Mouse (Mus musculus) cerebellum, adult 11-12 months (tissue): Measurements from ENCODE around the gene Siglech.
"Not testable (repeated sequence)": the region's sequence is repeated elsewhere in the genome, so short reads cannot be mapped to it uniquely, and the experiment has no call there.

Source experiments
- DNase-seq: peaks from one replicate; pipeline ENCODE4 v3.0.0; 2022

Gene Siglech

DNA sequence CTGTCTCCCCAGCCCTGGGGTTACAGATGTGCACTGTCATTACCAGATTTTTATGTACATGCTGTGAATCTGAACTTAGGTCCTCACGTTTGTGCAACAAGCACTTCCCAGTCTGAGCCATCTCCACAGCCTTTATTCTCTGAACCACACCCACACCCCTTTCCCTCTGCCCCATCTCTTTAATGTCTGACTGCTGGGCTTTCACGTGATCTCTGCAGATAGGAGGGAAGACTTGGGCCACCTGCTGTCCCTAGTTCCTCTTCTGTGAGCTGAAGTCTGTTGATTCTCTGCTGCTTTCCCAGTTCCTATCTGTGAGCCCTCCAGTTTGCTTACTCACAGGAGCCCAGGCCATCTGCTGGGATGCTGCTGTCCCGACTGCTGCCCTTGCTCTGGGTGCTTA, at the start of gene Siglech:
Gene Siglech, plus strand, starts transcription at position 253 of the 400 bp plus-strand sequence.
- no peak for DNase-seq

DNA sequence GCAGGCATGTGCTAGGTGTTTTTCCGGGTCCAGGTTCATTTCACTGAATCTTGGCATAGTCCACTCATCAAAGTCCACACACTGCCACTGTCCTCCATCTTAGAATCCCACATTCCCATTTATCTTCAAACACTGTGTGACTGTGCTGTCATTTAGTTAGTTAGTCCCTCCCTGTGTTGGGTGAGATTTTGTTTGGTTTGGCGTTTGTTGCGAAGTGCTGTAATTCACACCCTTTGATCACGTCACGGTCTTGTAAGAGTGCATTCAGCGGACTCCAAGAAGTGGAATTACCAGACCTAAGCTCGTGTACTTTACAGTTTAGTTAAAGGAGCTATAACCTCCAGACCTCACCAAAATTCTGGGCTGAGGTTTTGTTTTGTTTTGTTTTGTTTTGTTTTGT, 45.3 kb upstream of the Siglech start:
- DNase-seq: no peak

DNA sequence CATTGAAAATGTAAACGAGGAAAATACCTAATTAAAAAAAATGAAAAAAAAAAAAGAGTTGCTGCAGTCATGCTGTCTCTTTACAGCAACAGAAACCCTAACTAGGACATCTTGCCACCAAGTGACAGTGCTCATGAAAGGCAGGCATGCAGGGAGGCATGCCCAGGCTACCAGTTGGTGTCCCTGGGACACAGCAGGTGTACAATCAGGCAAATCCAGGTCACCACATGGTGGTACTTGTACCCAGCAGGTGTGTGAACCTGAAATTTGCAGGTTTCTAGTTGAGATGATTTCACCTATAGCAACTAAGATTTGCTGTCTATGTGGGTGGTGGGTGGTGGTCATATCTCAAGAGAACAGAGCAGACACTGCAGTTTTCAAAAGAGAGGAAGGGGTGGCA, 39.1 kb upstream of the Siglech start:
- DNase-seq: peak; percentile 84

DNA sequence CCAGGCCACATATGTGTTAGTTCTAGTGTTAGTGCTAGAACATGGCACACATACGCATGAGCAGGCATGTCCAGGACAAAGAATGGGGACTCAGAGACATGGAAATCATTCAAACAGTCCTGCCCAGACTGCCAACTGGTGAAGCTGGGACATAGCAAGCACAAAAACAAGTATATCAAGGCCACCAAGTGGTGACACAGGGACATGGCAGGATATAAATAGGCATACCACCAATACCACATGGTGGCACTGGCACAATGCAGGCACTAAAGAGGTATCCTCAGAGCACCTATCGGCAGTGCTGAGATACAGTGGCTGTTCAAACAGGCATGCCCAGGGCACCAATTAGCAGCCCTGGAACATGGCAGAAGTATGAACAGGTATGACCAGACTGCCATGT, 33.5 kb upstream of the Siglech start:
- DNase-seq: peak; percentile 24

DNA sequence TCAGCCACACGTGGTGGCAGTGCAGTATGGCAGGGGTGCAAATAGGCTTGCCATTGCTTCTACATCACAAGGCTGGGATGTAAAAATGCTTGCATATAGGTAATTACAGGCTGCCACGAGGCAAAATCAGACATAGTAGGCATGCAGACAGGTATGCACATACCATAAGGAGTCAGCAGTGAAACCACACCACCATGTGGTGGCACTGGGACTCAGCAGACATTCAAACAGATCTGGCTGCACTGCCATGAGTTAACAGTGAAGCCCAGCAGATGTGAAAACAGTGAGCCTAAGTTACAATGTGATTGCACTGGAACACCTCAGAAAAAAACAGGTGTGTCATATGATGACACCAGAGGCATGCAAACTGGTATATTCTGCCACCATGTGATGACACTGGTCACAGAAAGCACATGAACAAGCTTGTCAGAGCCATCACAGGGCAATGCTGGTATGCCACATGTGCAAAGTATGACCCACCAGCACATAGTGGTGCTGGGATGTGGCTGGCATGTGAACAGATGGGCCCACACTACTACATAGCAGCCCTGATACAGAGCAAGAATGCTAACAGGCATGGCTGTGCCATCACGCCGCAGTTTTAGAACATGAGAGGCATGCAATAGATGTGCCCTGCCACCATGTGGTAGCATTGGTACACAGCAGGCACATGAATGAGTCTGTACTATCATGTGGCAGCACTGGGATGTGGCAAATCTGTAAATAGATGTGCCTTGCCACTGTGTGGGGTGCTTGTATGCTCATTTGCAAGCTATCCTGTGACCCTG, 30.7 kb upstream of the Siglech start:
- DNase-seq: peak; percentile 61

DNA sequence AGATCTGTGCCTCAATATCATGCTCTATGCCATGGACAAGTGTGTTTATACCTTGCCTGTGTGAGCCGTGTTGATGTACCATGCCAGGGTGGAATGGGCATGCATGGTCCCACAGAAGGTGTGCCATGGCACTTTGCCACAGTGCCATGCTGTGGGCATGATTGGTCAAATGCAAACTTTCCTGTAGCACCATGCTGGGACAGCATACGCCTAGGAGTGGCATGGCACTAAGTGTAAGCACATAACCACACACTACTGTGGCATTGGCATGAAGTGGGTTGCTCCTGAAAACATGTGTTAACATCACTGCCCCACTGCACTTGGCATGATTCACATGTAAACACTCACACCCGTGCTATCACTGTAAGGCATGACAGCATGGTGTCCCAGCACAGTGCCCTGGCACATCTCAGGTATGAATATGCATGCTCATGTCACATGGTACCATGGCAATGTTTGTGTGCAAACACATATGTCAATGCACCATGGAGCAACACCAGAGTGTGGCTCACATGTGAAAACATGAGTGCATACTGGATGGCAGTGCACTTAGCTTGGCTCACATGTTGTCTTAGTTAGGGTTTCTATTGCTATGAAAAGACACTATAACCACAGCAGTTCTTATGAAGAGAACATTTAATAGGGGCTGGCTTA, 24.2 kb upstream of the Siglech start:
- peak; percentile 42 for DNase-seq

DNA sequence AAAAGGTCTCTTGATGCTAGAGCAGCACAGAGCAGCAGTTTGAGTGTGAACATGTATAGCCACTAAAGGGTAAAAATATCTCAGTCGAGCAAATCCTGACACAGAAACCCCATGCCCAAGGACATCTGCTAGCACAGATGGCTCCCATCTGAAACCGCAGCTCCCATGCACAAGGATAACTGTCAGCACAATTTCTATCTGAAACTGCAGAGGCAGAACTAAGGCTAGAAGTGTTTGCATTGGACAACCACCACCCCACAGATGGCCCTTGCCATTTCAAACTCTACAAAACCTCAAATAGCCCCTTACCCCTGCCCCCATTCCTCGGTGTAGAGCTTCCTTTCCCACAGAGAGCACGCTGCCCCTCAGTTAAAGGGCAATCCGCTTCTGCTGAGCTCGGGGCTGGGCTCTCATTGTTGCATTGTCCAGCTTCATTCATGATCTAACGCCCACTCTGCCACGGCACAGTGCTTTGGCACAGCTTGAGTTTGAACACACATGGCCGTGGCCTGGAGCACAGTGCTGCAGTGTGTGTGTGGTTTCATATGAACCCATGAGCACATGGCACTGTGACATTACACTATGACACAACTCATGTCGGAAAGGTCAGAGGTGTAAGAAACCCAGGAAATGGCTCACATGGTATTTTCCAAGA, 23.3 kb upstream of the Siglech start:
- peak; percentile 86 for DNase-seq

DNA sequence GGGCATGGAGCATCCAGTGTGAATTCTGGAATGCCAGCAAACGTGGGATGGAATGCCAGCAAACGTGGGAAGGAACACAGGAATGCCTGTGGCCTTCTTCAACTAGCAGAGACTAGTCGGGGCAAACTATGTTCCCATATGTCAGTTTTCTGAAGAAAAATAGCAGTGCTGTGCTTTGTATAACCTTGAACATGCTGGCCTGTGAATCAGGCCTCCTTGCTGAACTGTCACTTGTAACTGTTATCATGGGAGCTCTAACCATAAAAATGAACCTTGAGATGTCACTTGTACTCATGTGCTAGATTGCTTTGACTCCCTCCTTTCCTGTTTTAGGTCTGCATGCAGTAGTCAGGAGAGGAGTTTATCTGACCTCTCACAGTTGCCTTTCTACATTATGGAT, 17.1 kb upstream of the Siglech start:
- no peak for DNase-seq

DNA sequence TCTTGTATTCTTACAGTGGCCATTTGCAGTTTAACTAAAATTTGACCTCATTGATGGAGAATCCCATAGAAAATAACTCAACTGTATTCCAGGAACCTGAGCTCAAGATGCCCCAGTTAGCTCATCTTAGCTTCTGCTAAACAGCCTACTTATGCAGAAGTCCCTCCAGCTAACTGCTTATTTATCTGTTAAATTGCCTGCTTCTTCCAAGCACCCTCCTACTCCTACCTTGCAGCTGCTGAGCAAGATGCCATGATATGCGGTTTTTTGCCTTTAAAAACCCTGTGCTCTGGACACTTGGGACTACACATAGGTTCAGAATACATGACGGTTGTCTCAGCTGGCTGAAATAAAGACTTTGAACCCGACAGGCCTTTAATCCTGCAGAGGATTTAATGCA, 8.6 kb upstream of the Siglech start:
- no peak for DNase-seq

DNA sequence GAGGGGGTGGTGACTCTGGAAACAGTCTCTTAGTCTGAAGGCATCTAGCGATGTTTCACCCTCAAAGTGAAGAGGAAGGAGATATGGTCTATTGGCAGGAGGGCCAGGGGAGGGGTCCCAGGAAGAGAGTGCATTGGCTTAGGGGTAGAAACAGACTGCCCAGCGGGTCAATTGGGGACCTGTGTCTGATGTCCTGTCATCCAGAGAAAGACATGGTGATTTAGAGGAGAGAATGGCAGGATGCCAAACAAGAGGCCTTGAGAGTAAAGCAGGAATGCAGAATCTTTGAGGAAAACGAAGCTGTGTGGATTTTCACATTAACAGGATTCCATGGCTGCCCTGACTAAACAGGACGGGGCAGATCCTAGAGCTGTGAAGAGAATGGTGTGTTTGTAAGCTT, 12.0 kb downstream of the Siglech start:
- no peak for DNase-seq

DNA sequence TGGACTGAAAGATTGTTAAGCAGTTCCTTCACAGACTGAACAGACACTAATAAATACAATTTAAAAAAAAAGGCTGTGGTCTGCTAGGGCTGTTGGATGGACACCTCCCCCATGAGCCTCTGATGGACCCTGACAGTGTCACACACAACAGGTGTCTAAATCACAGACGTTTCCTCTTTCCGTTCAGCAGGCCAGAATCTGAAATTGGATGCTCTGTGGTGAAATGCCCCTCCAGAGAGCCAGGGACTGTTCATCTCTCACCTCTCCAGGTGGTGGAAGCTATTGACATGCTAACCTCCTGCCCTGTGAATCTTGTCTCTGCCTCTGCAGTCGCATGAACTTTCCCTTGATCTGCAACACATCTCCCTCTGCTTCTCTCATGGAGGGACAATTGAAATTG, 14.5 kb downstream of the Siglech start:
- no peak for DNase-seq

DNA sequence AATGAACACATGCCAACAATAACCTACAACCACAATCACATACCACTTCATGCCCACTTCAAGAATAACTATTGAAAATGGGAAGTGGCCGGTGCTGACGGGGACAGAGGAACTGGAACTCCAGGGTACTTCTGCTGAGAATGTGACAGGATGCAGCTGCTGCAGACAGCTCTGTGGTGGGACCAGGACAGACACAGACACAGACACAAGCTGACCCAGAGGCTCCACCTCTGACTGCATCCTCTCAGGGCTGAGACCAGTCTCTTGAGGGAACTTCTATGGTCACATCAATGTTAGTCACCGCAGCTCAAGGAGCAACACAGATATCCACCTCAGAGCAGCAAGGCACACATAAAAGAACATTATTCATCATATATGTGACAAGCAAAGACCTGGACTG, 16.6 kb downstream of the Siglech start:
- no peak for DNase-seq

DNA sequence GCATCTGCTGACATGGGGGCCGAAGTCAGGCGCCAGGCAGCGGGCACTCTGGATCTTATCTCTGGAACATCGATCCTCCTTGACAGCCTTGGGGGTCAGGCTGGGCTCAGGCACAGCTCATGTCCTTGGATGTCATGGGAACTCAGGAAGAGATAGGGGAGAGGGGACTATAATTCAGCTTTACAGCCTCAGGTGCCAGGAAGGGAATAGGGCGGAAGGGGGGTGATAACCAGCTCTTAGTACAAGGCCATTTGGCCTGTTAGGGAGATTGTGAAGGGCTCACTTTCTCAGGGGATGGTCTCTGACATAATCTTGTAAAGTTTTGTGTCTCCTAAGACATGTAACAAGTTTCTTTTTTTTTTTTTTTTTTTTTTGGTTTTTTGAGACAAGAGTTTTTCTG, 22.6 kb downstream of the Siglech start:
- DNase-seq: not testable (repeated sequence)

DNA sequence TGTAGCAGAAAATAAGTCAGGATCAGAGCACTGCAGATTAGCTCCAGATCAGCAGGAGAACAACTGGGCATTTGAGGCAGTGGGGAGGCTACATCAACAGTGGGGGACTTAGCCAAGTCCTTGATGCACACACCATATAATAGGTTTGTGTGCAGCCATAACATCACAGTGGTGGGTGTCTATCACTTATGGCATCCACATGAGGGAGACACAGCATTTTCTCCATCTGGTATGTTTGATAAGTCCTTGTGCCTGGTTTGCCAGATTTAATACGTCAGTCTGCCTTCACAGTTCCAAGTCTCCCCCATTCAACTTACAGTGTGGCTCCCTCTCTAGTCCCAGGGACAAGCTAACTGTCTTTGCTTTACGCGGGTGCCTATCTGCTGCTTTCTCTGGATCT, 24.3 kb downstream of the Siglech start:
- no peak for DNase-seq

DNA sequence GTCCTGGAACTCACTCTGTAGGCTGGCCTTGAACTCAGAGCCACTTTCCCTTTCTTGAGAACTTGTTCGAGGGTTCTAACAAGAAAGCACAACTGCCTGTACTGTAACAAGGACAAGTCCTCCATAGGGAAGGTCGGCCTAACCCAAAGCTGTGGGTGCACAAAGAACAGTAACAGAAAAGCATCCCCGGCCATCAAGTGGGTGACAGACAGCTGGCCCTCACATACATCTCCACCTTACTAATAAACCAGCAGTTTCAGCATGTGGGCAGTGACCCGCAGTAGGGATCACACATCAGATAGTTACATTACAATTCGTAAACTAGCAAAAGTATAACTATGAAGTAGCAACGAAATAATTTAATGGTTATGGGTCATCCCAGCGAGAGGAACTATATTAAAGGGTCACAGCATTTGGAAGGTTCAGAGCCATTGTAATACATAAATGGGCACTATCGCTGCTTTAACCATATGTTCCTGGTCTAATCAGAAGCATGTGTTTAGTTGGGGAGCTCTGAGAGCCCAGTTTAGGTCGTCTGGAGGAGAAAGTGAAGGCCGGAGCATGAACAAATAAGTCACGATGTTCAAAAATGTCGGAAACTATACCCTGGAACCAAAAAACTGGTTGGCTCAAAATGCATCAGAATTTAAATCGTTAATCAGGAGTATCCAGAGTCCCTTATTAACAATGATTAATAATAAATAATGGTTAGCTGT, 25.4 kb downstream of the Siglech start:
- peak; percentile 15 for DNase-seq

DNA sequence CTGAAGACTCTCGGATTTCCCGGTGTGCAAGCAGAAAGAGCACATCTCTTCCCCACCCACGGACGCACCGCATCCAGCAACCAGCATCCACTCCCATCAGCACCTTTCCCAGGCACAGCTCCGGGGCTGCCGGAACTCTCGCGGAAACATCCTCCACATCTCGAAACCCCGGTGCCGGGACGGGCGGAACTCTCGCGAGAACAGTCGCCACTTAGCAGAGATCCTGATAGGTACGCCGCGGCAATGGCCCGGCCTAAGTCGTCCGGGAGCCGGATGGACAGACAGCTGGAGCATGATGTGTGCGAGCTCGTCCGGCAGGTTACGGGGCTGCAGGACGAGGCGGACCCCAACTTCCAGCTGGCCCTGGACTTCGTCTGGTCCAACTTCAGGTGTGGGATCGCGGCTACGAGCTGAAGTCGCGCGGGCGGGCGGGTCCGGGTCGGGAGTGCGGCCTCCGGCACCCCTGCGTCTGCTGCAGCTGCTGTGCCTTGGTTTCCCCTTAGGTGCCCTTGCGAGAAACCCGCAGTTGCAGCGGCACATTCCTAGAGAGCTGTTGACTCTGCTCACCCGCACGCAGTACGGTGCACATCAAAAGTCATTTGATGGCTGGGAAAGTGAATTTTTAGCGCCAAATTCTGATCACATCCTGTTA, 26.1 kb downstream of the Siglech start, which contains the start of gene Tubgcp5:
Gene Tubgcp5, plus strand, starts transcription at position 203 of the 652 bp plus-strand sequence.
- peak; percentile 97 for DNase-seq

DNA sequence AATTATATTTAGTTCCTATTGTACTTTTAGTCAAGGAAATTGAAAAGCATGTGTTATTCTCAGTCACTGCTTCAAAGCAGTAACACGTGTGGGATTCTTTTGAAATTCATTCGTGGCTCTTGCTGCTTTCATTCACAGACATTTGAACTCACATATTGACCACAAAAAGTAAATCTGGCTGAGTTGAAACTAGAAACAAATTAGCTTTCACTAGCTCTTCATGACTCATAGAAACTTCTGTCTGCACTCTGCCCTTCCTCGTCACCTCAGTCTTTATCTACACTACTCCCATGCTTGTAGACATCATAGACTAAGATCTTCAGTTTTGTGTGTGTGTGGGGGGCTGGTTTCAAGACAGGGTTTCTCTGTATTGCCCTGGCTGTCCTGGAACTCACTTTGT, 32.0 kb downstream of the Siglech start:
- DNase-seq: no peak

DNA sequence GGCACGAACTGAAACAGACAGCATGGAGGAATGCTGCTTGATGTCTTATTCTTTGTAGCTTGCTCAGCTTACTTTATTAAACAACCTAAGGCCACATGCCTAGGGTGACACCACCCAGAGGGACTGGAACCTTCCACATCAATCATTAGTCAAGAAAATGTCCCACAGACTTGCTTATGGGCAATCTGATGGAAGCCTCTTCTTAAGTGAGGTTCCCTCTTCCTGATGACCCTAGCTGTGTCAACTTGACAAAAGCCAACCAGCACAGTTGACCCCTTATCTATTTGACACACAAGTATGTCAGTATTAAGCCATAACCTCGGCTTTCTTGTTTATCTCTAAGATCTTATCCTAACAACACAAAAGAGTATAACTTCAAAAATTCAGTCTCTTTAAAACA, 42.0 kb downstream of the Siglech start:
- DNase-seq: no peak

DNA sequence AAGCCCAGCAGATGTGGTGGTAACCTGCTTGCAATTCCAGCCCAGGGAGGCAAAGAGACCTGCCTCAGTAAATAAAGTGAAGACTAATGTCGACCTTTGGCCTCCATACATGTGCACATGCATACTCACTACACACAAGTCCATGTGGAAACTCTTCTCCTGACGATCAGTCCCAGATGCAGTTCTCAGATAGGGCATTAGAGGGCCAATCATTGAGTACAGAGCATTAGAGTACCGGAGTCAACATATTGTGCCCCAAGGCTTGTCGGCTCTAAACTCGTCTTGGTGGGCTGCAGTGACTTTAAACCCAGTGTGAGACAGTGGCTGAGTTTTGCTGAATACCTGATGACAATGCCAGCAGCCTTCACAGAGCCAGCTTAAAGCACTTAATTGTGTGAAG, 56.5 kb downstream of the Siglech start:
- no peak for DNase-seq

DNA sequence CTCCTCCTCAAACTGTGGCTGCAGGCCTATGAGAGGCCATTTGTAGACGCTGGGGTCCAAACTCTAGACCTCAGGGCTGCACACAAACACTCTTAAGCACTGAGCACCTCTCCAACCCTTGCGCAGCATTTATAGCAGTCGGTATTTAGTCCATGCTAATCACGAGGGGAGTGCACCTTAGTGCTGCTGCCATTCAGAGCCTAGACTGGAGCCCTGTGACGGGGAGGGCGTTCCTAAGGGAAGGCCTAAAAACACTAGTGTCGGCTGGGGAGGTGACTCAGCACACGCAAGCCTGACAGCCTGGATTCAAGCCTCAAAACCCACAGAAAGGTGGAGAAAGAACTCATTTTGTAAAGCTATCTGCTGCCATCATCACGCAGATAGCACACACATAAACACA, 59.6 kb downstream of the Siglech start:
- DNase-seq: no peak
